Mouse (Mus musculus): ENCODE results near the gene Tagln. TPM values are rescaled to one million over a fixed set of nuclear protein-coding genes. Genes with fewer than 3 reads are reported as not detected.
A peak's percentile ranks its signal among the peaks of the same experiment; 100 is the strongest.

Gene Tagln
- polyA plus RNA-seq, 1 experiment: 9.9 TPM

DNA sequence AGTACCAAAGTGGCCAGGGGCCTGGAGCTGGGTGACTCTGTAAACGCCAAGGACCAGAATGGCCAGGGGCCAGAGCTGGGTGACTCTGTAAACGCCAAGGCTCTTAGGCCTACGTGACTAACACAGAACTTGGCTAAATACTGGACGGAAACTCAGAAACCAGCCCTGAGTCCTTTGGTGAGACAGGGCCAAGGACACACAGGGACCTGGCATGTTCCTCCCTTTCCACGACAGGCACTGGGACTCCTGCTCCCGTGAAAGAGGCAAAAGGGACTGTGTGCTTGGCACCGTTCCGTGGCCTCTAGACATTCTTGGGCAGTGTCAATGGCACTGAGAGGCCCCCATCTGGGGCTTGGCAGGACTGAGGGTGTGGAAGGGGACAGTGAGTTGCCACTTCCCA lies 2.2 kb upstream of the Tagln start:
- H3K27ac ChIP-seq (ENCODE audit: insufficient read depth, low read depth, low read length): no peak overlapping the region
- H3K4me3 ChIP-seq (ENCODE audit: insufficient read depth, low read length): no peak overlapping the region
- H3K4me1 ChIP-seq (ENCODE audit: control insufficient read depth, insufficient read depth, low read length): peaks cover 2% of the 10 kb centered on the region; the same call in 1 of the 2 replicates
- TF ChIP-seq POLR2A (IDR thresholded peaks at IDR 0.05; ENCODE audit: borderline replicate concordance, low read depth, low read length) (no peak), CTCF (IDR thresholded peaks at IDR 0.05; ENCODE audit: low read depth, low read length) (no peak)

DNA sequence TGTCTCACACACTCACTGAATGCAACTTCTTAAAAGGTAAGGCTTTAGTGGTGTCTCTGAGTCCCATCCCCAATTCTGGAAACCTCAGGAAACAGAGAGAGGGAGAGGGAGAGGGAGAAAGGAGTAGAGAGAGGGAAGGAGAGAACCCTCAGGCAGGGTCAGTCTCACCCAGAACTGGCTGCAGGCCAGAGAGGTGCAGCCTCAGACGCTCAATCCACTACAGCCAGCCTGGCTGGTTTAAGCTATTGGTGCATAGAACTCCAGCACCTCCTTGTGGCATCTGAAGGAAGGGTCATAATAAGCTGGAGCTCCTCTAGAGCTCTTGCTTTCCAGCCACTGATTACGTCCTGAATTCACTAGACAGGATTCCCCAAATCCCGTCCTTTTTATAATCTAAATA lies 1.0 kb upstream of the Tagln start:
- TF ChIP-seq POLR2A (IDR thresholded peaks at IDR 0.05; ENCODE audit: borderline replicate concordance, low read depth, low read length) (no peak), CTCF (IDR thresholded peaks at IDR 0.05; ENCODE audit: low read depth, low read length) (peak; percentile 41; the same call in 1 of the 2 replicates)
- H3K27ac ChIP-seq (ENCODE audit: insufficient read depth, low read depth, low read length): no peak overlapping the region
- peaks cover 12% of the 10 kb centered on the region for H3K4me1 ChIP-seq (ENCODE audit: control insufficient read depth, insufficient read depth, low read length)
- no peak overlapping the region for H3K4me3 ChIP-seq (ENCODE audit: insufficient read depth, low read length)

GRCm38 (mm10) chr9:45932571-45933415 lies 3.1 kb downstream of the Tagln start:
- peak overlapping the region; percentile 68 for H3K27ac ChIP-seq (ENCODE audit: insufficient read depth, low read depth, low read length)
- H3K4me1 ChIP-seq (ENCODE audit: control insufficient read depth, insufficient read depth, low read length): peaks cover 37% of the 10 kb centered on the region
- TF ChIP-seq CTCF (IDR thresholded peaks at IDR 0.05; ENCODE audit: low read depth, low read length) (no peak), POLR2A (IDR thresholded peaks at IDR 0.05; ENCODE audit: borderline replicate concordance, low read depth, low read length) (no peak)
- H3K4me3 ChIP-seq (ENCODE audit: insufficient read depth, low read length): no peak overlapping the region

- TF ChIP-seq CTCF (IDR thresholded peaks at IDR 0.05; ENCODE audit: low read depth, low read length) (no peak), POLR2A (IDR thresholded peaks at IDR 0.05; ENCODE audit: borderline replicate concordance, low read depth, low read length) (no peak)
- Histone ChIP-seq H3K4me3 (ENCODE audit: insufficient read depth, low read length) (no peak overlapping the region), H3K27ac (ENCODE audit: insufficient read depth, low read depth, low read length) (peak overlapping the region; percentile 68), H3K4me1 (ENCODE audit: control insufficient read depth, insufficient read depth, low read length) (peaks cover 37% of the 10 kb centered on the region)
Measured at GRCm38 (mm10) chr9:45931958-45932357, 3.9 kb downstream of the Tagln start.

GRCm38 (mm10) chr9:45929285-45929684 lies 6.6 kb downstream of the Tagln start:
- H3K27ac ChIP-seq (ENCODE audit: insufficient read depth, low read depth, low read length): peak overlapping the region; percentile 72
- peaks cover 37% of the 10 kb centered on the region for H3K4me1 ChIP-seq (ENCODE audit: control insufficient read depth, insufficient read depth, low read length)
- TF ChIP-seq CTCF (IDR thresholded peaks at IDR 0.05; ENCODE audit: low read depth, low read length) (no peak), POLR2A (IDR thresholded peaks at IDR 0.05; ENCODE audit: borderline replicate concordance, low read depth, low read length) (no peak)
- H3K4me3 ChIP-seq (ENCODE audit: insufficient read depth, low read length): no peak overlapping the region

DNA sequence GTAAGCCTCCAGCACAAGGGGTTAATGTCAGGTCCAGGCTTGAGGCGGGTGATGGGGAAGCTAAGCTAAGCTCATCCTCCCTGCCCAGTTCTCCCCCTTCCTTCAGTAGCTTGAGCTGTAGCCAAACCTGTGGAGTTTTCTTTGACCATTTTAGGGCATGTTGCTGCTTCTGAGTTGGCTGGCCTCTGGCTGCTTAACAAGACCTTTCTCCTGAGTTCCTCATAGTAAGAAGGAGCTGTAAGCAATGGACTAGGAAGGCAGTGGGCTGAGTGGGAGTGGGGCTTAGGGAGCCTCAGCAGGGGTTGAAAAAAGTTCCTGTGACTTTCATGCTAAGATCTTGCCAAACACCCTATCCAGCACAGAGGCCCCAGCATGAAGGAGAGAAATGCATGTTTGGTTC lies 16.0 kb downstream of the Tagln start:
- Histone ChIP-seq H3K27ac (ENCODE audit: insufficient read depth, low read depth, low read length) (no peak overlapping the region), H3K4me1 (ENCODE audit: control insufficient read depth, insufficient read depth, low read length) (no peaks in the 10 kb centered on the region), H3K4me3 (ENCODE audit: insufficient read depth, low read length) (no peak overlapping the region)
- TF ChIP-seq POLR2A (IDR thresholded peaks at IDR 0.05; ENCODE audit: borderline replicate concordance, low read depth, low read length): no peak

DNA sequence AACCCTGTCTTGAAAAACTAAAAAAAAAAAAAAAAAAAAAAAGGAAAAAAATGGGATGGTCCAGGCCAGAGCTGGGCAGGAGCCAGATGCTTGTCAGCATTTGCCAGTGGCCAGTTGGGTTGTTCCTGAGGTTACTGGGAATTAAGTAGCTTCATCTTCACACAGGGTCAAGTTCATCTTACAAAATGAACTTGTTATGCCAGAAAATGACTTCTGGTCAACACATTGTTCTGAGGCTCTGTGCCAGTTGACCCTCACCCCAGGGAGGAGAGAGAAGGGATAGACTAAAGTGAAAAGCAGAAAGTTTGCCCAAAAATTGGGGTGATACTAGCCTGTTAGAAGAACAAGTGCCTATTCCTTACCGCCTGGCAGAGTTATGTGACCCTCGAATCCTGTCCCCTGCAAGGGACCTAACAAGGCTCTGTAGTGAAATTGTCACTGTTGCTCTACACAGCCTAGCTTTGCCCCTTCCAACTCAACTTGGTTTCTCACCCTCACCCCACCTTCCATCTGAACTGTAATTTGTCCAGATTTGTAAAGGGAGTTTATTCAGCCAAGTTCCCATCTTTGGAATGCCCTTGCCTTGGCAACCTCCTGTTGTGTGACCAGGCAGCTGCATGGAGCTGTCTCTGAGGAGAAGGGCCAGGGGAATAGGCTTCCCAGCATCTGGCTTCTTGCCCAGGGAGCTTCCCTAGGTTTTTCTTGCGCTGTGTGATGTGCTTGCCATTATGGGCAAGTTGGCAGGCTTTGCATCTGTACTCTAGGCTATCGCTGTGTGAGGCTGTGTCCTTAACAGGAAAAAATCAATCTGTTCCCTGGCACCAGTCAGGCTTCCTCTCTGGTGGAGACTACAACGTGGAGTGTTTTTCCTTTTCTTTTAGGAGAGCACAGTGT lies 18.6 kb downstream of the Tagln start:
- TF ChIP-seq POLR2A (IDR thresholded peaks at IDR 0.05; ENCODE audit: borderline replicate concordance, low read depth, low read length) (no peak), CTCF (IDR thresholded peaks at IDR 0.05; ENCODE audit: low read depth, low read length) (no peak)
- H3K4me1 ChIP-seq (ENCODE audit: control insufficient read depth, insufficient read depth, low read length): no peaks in the 10 kb centered on the region
- no peak overlapping the region for H3K27ac ChIP-seq (ENCODE audit: insufficient read depth, low read depth, low read length)
- H3K4me3 ChIP-seq (ENCODE audit: insufficient read depth, low read length): no peak overlapping the region

DNA sequence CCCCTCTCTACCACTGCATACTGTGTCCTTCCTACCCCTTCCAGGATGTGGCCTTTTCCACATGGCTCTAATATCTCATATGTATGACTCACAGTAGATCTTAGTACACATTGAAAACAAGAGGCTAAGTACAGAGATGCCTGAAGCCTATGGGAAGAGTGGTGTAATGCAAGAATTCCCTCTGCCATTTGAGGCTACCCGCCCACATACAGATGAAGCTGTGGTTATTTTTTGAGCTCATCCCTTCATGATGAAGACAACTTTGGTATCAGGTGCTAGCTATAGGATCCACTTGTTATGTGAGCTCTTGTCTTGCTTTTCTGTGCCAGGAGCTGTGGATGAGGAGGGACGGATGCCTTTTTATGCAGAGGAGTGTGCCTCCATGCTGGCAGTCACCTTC lies 20.2 kb downstream of the Tagln start:
- H3K4me1 ChIP-seq (ENCODE audit: control insufficient read depth, insufficient read depth, low read length): peaks cover 4% of the 10 kb centered on the region
- no peak overlapping the region for H3K4me3 ChIP-seq (ENCODE audit: insufficient read depth, low read length)
- no peak overlapping the region for H3K27ac ChIP-seq (ENCODE audit: insufficient read depth, low read depth, low read length)
- no peak for TF ChIP-seq CTCF (IDR thresholded peaks at IDR 0.05; ENCODE audit: low read depth, low read length)

DNA sequence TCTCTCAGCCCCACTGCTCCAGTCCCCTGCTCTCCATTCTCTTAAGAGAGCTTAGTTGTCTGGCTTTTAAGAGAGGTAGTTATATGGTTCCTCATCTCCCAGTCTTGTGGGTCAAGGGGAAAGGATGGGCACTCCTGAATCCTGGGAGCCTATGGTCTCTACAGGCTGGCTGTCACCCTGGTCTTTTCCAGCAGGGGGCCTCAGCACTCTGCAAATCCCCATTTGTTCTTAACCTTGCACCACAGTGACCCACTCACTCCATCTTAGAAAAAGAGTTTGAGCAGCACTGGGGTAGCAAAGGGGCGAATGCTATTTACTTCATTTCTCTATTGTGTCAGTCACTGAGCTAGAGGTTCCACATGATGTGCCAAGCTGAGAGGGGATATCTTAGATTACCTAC lies 24.2 kb downstream of the Tagln start:
- TF ChIP-seq POLR2A (IDR thresholded peaks at IDR 0.05; ENCODE audit: borderline replicate concordance, low read depth, low read length) (no peak), CTCF (IDR thresholded peaks at IDR 0.05; ENCODE audit: low read depth, low read length) (peak; percentile 48)

DNA sequence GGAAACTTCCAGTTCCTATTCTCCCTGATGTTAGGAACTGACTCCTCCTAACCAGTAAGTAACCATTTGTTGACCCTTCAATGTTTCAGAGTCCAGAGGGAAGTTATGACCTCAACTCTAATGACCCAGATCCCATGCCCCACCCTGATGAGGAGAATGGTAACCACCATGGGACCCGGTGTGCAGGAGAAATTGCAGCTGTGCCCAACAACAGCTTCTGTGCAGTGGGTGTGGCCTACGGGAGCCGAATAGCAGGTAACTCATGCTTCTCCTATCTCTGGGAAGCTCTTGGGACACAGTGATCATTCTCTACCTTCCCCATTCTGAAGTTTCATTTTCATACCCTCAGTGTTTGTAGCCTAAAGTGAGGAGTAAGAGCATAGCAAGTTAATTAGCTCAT lies 24.9 kb downstream of the Tagln start:
- TF ChIP-seq POLR2A (IDR thresholded peaks at IDR 0.05; ENCODE audit: borderline replicate concordance, low read depth, low read length) (no peak), CTCF (IDR thresholded peaks at IDR 0.05; ENCODE audit: low read depth, low read length) (no peak)
- H3K4me1 ChIP-seq (ENCODE audit: control insufficient read depth, insufficient read depth, low read length): peaks cover 31% of the 10 kb centered on the region
- H3K4me3 ChIP-seq (ENCODE audit: insufficient read depth, low read length): no peak overlapping the region

More for the DNA sequence above, 24.2 kb downstream of the Tagln start:
- H3K4me1 ChIP-seq (ENCODE audit: control insufficient read depth, insufficient read depth, low read length): peaks cover 31% of the 10 kb centered on the region
- no peak overlapping the region for H3K4me3 ChIP-seq (ENCODE audit: insufficient read depth, low read length)
- no peak overlapping the region for H3K27ac ChIP-seq (ENCODE audit: insufficient read depth, low read depth, low read length)

More for the DNA sequence above, 24.9 kb downstream of the Tagln start:
- no peak overlapping the region for H3K27ac ChIP-seq (ENCODE audit: insufficient read depth, low read depth, low read length)

Data from bone marrow macrophage, adult 2 months (primary cell).